Mouse (Mus musculus) embryonic fibroblast, embryonic 13.5 days (primary cell): ENCODE measurements around the gene Pde8b. TPM values are rescaled to one million over a fixed set of nuclear protein-coding genes. Genes with fewer than 3 reads are reported as not detected.
A peak's percentile ranks its signal among the peaks of the same experiment; 100 is the strongest.

ENCODE experiments used
- H3K27ac ChIP-seq: 2 replicates; pipeline ENCODE4 v1.5.1; 2012; ENCODE audit warnings: low read length, control low read depth, inconsistent platforms; ENCODE audit not compliant: insufficient read depth
- H3K4me1 ChIP-seq: 2 replicates; pipeline ENCODE4 v1.6.1; 2011; ENCODE audit warnings: low read length; ENCODE audit not compliant: control insufficient read depth, insufficient read depth
- H3K4me3 ChIP-seq: 2 replicates; pipeline ENCODE4 v1.5.1; 2011; ENCODE audit warnings: mild to moderate bottlenecking, control low read depth, low read length; ENCODE audit not compliant: insufficient read depth
- CTCF ChIP-seq: IDR thresholded peaks from 2 replicates; pipeline ENCODE4 v1.5.1; 2011; ENCODE audit warnings: mild to moderate bottlenecking, control low read depth, low read length, moderate library complexity, borderline replicate concordance; ENCODE audit not compliant: insufficient read depth
- POLR2A ChIP-seq: IDR thresholded peaks from 2 replicates; pipeline ENCODE4 v1.6.1; 2011; ENCODE audit warnings: low read depth, mild to moderate bottlenecking, control low read depth, low read length, moderate library complexity
- polyA plus RNA-seq: library from polyadenylated mRNA; stranded (reverse); fragments of >200 nt; gene quantifications from 2 replicates; pipeline ENCODE4 v1.2.4, GENCODE M21; 2011; ENCODE audit warnings: low read depth; ENCODE audit not compliant: missing spikeins, insufficient read length

The Pde8b gene
- polyA plus RNA-seq, 1 experiment, result 21.7 TPM

DNA sequence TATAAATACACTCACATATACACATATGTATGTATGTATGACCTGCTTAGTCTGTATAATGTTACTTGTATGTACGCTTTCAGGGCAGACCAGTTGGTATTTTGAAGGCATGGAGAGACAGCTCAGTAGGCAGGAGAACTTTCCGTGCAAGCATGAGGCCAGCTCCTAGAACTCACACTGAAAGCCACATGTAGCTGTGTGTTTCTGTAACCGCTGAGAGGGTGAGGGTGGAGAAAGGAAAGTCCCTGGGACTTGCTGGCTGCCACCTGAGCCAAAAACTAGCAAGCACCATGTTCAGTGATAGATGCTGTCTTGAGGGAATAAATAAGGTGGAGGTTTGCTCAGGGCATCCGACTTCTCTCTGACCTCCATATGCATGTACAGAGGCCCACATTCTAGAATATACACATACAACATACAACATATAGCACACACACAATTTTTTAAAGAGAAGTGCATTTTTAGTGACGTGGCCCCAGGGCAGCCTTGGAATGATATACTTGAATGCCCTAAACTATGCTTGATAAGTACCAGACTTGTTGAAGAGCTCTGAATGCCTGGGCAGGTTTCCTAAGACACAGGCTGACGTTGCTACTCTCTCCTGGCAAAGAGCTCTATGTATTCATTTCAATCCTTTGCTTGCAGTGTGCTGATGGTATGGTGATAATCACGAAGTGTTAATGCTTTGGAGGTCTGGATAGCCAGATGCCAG is 238.4 kb downstream of the Pde8b start:
- Histone ChIP-seq H3K4me3 (no peak overlapping the region), H3K4me1 (no peaks in the 10 kb centered on the region), H3K27ac (no peak overlapping the region)
- TF ChIP-seq CTCF (no peak), POLR2A (no peak)

- H3K27ac ChIP-seq, result no peak overlapping the region
- TF ChIP-seq CTCF, result no peak
- H3K4me1 ChIP-seq, result no peaks in the 10 kb centered on the region
Observed at GRCm38 (mm10) chr13:95009261-95009660, 240.9 kb downstream of the Pde8b start.

DNA sequence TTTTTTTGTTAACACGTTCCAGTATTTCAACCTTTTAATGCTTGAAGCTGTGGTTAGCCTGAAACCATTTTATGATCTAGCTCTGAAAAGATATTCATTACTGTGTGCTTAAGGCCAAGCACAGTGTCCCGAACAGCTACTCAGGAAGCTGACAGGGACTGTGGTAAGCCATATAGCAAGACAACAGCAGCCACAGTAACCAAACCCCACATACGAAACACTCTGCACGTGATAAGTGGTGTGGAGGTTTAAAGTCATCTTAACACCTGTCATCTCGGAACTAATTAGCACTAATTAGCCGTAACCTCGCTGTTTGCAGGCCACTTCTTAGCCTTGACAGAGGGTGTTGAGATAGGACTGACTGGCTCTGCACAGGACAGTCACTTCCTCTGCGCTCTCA is 242.9 kb downstream of the Pde8b start:
- no peaks in the 10 kb centered on the region for H3K4me1 ChIP-seq
- H3K4me3 ChIP-seq, result no peak overlapping the region
- H3K27ac ChIP-seq, result no peak overlapping the region
- TF ChIP-seq POLR2A (no peak), CTCF (no peak)

More at GRCm38 (mm10) chr13:95009261-95009660, 240.9 kb downstream of the Pde8b start:
- H3K4me3 ChIP-seq, result no peak overlapping the region

- TF ChIP-seq CTCF (no peak), POLR2A (no peak)
- H3K4me3 ChIP-seq, result no peak overlapping the region
- H3K4me1 ChIP-seq, result no peaks in the 10 kb centered on the region
- no peak overlapping the region for H3K27ac ChIP-seq
Observed at GRCm38 (mm10) chr13:94990516-94990915, 259.6 kb downstream of the Pde8b start.

- Histone ChIP-seq H3K4me1 (no peaks in the 10 kb centered on the region), H3K27ac (no peak overlapping the region), H3K4me3 (no peak overlapping the region)
- TF ChIP-seq POLR2A (no peak), CTCF (no peak)
Observed at GRCm38 (mm10) chr13:94979081-94979480, 271.1 kb downstream of the Pde8b start.

- H3K4me3 ChIP-seq, result peak within 1 kb of the TSS; percentile 58
- H3K27ac ChIP-seq, result peak within 1 kb of the TSS; percentile 89
- H3K4me1 ChIP-seq, result no peaks in the 10 kb centered on the region
- peak; percentile 24; the same call in 1 of the 2 replicates for TF ChIP-seq POLR2A
- TF ChIP-seq CTCF, result peak; percentile 89
Observed at GRCm38 (mm10) chr13:94976219-94977186, 273.6 kb downstream of the Pde8b start, which contains the start of gene Wdr41. Gene Wdr41, plus strand, starts transcription at chr13:94976344.

DNA sequence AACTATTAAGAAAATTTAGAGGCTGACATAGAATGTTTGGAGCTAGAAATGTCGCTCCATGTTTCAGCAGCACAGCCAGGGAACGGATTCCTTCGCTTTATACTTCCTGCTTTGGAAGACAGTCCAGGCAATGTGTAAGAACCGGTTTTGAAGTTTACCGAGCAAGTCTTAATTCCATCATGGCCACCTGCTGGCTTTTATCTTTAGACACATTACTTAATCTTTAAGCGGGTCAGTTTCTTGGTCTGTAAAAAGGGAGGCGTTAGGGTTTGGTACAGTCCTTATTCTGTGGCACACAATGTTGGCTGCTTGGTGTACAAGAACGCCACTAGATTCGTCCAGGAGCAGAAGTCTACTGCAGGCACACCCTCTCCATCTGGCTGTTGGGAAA is 274.3 kb downstream of the Pde8b start:
- 0 out of 2 replicates have a peak overlapping the region, but pooled peaks have one; percentile 11 for H3K4me3 ChIP-seq
- TF ChIP-seq POLR2A (no peak), CTCF (no peak)
- H3K27ac ChIP-seq, result no peak overlapping the region
- no peaks in the 10 kb centered on the region for H3K4me1 ChIP-seq

Other genes starting within 250 kb of the Pde8b start
- gene Zbed3, start 73.3 kb upstream of the Pde8b start, polyA plus RNA-seq, result 36.5 and 58.5 TPM in 2 replicates
- gene Aggf1, start 125.0 kb upstream of the Pde8b start, polyA plus RNA-seq, result 24.1 and 24.2 TPM in 2 replicates
- gene Crhbp, start 194.6 kb upstream of the Pde8b start, polyA plus RNA-seq, result not detected in 2 replicates
- not detected in 2 replicates for gene S100z, start 228.4 kb upstream of the Pde8b start, polyA plus RNA-seq